Mouse (Mus musculus) cortical plate, adult 2 months (tissue): ENCODE measurements around the gene Prrt2.

ENCODE experiments used
- CTCF ChIP-seq: fragments of 200-500 bp; IDR thresholded peaks from 2 replicates; pipeline ENCODE4 v1.5.1; 2011; ENCODE audit warnings: mild to moderate bottlenecking, control low read depth, low read length; ENCODE audit not compliant: insufficient read depth; ENCODE audit errors: extremely low read depth
- POLR2A ChIP-seq: fragments of 200-500 bp; IDR thresholded peaks from 2 replicates; pipeline ENCODE4 v1.6.1; 2011; ENCODE audit warnings: mild to moderate bottlenecking, low read length, control low read depth; ENCODE audit not compliant: insufficient read depth; ENCODE audit errors: extremely low read depth

GRCm38 (mm10) chr7:127011717-127012116 is 9.3 kb downstream of the Prrt2 start:
- TF ChIP-seq CTCF (no peak), POLR2A (no peak)
